Mouse (Mus musculus): ENCODE data around the gene H1f0. TPM values are rescaled to one million over a fixed set of nuclear protein-coding genes. Genes with fewer than 3 reads are reported as not detected.

H1f0 gene
- polyA plus RNA-seq (2016; fragmentation: Nextera tagmentation; extraction: Ambion mirVana), result 677 and 728 TPM in 2 replicates

DNA sequence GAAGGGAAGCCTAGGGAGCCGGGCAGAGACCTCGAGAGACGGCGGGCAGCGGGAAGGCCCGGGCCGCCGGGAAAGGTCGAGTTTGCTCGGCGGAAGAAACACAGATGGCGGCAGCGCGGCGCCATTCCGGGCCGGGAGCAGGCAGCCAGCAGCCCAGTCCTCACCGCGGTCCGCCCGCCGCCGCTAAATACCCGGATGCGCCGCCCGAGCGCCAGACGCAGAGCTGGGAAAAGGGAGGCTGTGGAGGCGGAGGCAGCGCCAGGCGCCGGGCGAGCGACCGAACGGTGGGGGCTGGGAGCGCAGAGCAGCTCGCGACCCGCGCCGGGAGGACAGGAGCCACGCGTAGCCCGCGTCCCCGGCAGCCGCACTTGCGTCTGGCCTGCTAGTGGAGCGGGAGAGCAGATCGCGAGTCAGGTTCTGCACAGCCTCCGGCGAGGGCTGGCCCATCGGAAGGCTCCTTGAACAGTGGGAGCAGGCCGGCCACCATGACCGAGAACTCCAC lies at the start of gene H1f0:
Gene H1f0, plus strand, starts transcription at position 214 of the 502 bp plus-strand sequence.
- Histone ChIP-seq H3K27ac (peak within 1 kb of the TSS; percentile 99), H3K9me3 (no peaks in the 10 kb centered on the region), H3K4me1 (replicated peaks) (peaks cover 37% of the 10 kb centered on the region), H3K4me2 (peak within 1 kb of the TSS; percentile 73), H3K9ac (replicated peaks) (peak within 1 kb of the TSS; percentile 100), H3K27me3 (no peaks in the 10 kb centered on the region; the same call in 1 of the 2 replicates), H3K36me3 (0 out of 2 replicates have a peak, but pooled peaks cover 3% of the 10 kb centered on the region), H3K4me3 (replicated peaks) (peak within 1 kb of the TSS; percentile 79)
- peak; percentile 63 for ATAC-seq (ENCODE audit: insufficient number of reproducible peaks, insufficient read depth, low FRiP score, low TSS enrichment, low read depth)
- WGBS, result 0% methylated on average over 58 of the region's 58 CpGs

- H3K27ac ChIP-seq, result peak overlapping the region; percentile 79
- no peaks in the 10 kb centered on the region for H3K27me3 ChIP-seq
- no peak overlapping the region; the same call in 1 of the 2 replicates for H3K9ac ChIP-seq (replicated peaks)
- H3K36me3 ChIP-seq, result peaks cover 4% of the 10 kb centered on the region; the same call in 1 of the 2 replicates
- peak; percentile 29; the same call in 1 of the 2 replicates for ATAC-seq (ENCODE audit: insufficient number of reproducible peaks, insufficient read depth, low FRiP score, low TSS enrichment, low read depth)
- H3K9me3 ChIP-seq, result no peaks in the 10 kb centered on the region
- WGBS, result 8% methylated on average over 4 of the region's 4 CpGs
- H3K4me2 ChIP-seq, result peak overlapping the region; percentile 18
- H3K4me1 ChIP-seq (replicated peaks), result peaks cover 44% of the 10 kb centered on the region
- no peak overlapping the region for H3K4me3 ChIP-seq (replicated peaks)
Measured at GRCm38 (mm10) chr15:78978875-78979274, 49.4 kb upstream of the H1f0 start.

DNA sequence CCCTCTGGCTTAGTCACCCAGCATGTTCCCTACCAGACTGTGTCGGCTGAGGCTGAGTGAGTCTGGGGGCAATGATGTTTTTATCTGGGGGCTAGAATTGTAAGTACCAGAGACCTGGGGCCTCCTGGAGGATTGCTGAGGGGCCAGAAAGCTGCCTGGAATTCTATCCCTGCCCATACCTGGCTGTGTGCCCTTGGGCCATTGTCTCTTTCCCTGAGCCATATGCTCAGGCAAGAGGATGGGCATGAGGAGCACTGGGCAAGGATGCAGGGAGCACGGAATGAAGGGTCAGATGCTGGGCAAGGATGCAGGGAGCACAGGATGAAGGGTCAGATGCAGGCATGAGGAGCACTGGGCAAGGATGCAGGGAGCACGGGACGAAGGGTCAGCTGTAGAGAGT lies 48.2 kb upstream of the H1f0 start:
- H3K4me2 ChIP-seq, result no peak overlapping the region
- ATAC-seq (ENCODE audit: insufficient number of reproducible peaks, insufficient read depth, low FRiP score, low TSS enrichment, low read depth), result no peak
- H3K9me3 ChIP-seq, result no peaks in the 10 kb centered on the region
- no peak overlapping the region for H3K27ac ChIP-seq
- H3K27me3 ChIP-seq, result no peaks in the 10 kb centered on the region
- 94% methylated on average over 4 of the region's 4 CpGs for WGBS
- H3K9ac ChIP-seq (replicated peaks), result no peak overlapping the region
- H3K36me3 ChIP-seq, result no peaks in the 10 kb centered on the region
- H3K4me3 ChIP-seq (replicated peaks), result no peak overlapping the region
- H3K4me1 ChIP-seq (replicated peaks), result peaks cover 56% of the 10 kb centered on the region

- peak; percentile 85 for ATAC-seq (ENCODE audit: insufficient number of reproducible peaks, insufficient read depth, low FRiP score, low TSS enrichment, low read depth)
- peaks cover 6% of the 10 kb centered on the region for H3K36me3 ChIP-seq
- H3K9ac ChIP-seq (replicated peaks), result peak overlapping the region; percentile 88
- 0% methylated on average over 66 of the region's 67 CpGs for WGBS
- peak overlapping the region; percentile 94 for H3K4me2 ChIP-seq
- no peaks in the 10 kb centered on the region for H3K27me3 ChIP-seq
- no peaks in the 10 kb centered on the region for H3K9me3 ChIP-seq
- peak overlapping the region; percentile 94 for H3K27ac ChIP-seq
- H3K4me1 ChIP-seq (replicated peaks), result peaks cover 64% of the 10 kb centered on the region
- H3K4me3 ChIP-seq (replicated peaks), result peak overlapping the region; percentile 89
Measured at GRCm38 (mm10) chr15:78982658-78983435, 45.4 kb upstream of the H1f0 start.

- peak overlapping the region; percentile 88 for H3K9ac ChIP-seq (replicated peaks)
- H3K4me1 ChIP-seq (replicated peaks), result peaks cover 59% of the 10 kb centered on the region
- peak; percentile 55 for ATAC-seq (ENCODE audit: insufficient number of reproducible peaks, insufficient read depth, low FRiP score, low TSS enrichment, low read depth)
- no peaks in the 10 kb centered on the region for H3K9me3 ChIP-seq
- no peaks in the 10 kb centered on the region for H3K27me3 ChIP-seq
- H3K4me2 ChIP-seq, result peak overlapping the region; percentile 94
- H3K4me3 ChIP-seq (replicated peaks), result peak overlapping the region; percentile 89
- H3K27ac ChIP-seq, result peak overlapping the region; percentile 94
- under 1% methylated on average over 21 of the region's 21 CpGs for WGBS
- H3K36me3 ChIP-seq, result peaks cover 14% of the 10 kb centered on the region
Measured at GRCm38 (mm10) chr15:78983436-78984285, 44.6 kb upstream of the H1f0 start.

- Histone ChIP-seq H3K4me2 (peak overlapping the region; percentile 94), H3K36me3 (peaks cover 21% of the 10 kb centered on the region), H3K27ac (peak overlapping the region; percentile 94), H3K9ac (replicated peaks) (peak overlapping the region; percentile 88), H3K4me3 (replicated peaks) (peak overlapping the region; percentile 89), H3K27me3 (no peaks in the 10 kb centered on the region), H3K9me3 (no peaks in the 10 kb centered on the region), H3K4me1 (replicated peaks) (peaks cover 54% of the 10 kb centered on the region)
- 31% methylated on average over 5 of the region's 5 CpGs for WGBS
- ATAC-seq (ENCODE audit: insufficient number of reproducible peaks, insufficient read depth, low FRiP score, low TSS enrichment, low read depth), result no peak
Measured at GRCm38 (mm10) chr15:78984286-78984778, 43.9 kb upstream of the H1f0 start.

- H3K4me2 ChIP-seq, result no peak overlapping the region
- no peak for ATAC-seq (ENCODE audit: insufficient number of reproducible peaks, insufficient read depth, low FRiP score, low TSS enrichment, low read depth)
- 66% methylated on average over 11 of the region's 11 CpGs for WGBS
- no peaks in the 10 kb centered on the region for H3K9me3 ChIP-seq
- H3K36me3 ChIP-seq, result peaks cover 45% of the 10 kb centered on the region
- H3K4me1 ChIP-seq (replicated peaks), result peaks cover 44% of the 10 kb centered on the region
- no peak overlapping the region for H3K9ac ChIP-seq (replicated peaks)
- no peaks in the 10 kb centered on the region for H3K27me3 ChIP-seq
- no peak overlapping the region for H3K4me3 ChIP-seq (replicated peaks)
- no peak overlapping the region for H3K27ac ChIP-seq
Measured at GRCm38 (mm10) chr15:78986536-78987220, 41.6 kb upstream of the H1f0 start.

GRCm38 (mm10) chr15:78988499-78988971 lies 39.7 kb upstream of the H1f0 start:
- H3K9me3 ChIP-seq, result no peaks in the 10 kb centered on the region
- WGBS, result 86% methylated on average over 14 of the region's 14 CpGs
- H3K4me2 ChIP-seq, result no peak overlapping the region
- ATAC-seq (ENCODE audit: insufficient number of reproducible peaks, insufficient read depth, low FRiP score, low TSS enrichment, low read depth), result no peak
- no peak overlapping the region for H3K4me3 ChIP-seq (replicated peaks)
- no peaks in the 10 kb centered on the region for H3K27me3 ChIP-seq
- H3K4me1 ChIP-seq (replicated peaks), result peaks cover 33% of the 10 kb centered on the region
- 0 out of 2 replicates have a peak overlapping the region, but pooled peaks have one; percentile 27 for H3K9ac ChIP-seq (replicated peaks)
- H3K27ac ChIP-seq, result no peak overlapping the region
- H3K36me3 ChIP-seq, result peaks cover 63% of the 10 kb centered on the region

GRCm38 (mm10) chr15:78989152-78990092 lies 38.8 kb upstream of the H1f0 start:
- Histone ChIP-seq H3K36me3 (peaks cover 72% of the 10 kb centered on the region), H3K4me3 (replicated peaks) (no peak overlapping the region), H3K4me1 (replicated peaks) (peaks cover 24% of the 10 kb centered on the region), H3K27me3 (no peaks in the 10 kb centered on the region), H3K9ac (replicated peaks) (0 out of 2 replicates have a peak overlapping the region, but pooled peaks have one; percentile 31), H3K9me3 (no peaks in the 10 kb centered on the region), H3K27ac (no peak overlapping the region), H3K4me2 (no peak overlapping the region)
- ATAC-seq (ENCODE audit: insufficient number of reproducible peaks, insufficient read depth, low FRiP score, low TSS enrichment, low read depth), result no peak
- WGBS, result 88% methylated on average over 14 of the region's 14 CpGs

GRCm38 (mm10) chr15:78990093-78990463 lies 38.2 kb upstream of the H1f0 start:
- ATAC-seq (ENCODE audit: insufficient number of reproducible peaks, insufficient read depth, low FRiP score, low TSS enrichment, low read depth), result no peak
- no peak overlapping the region for H3K4me3 ChIP-seq (replicated peaks)
- H3K9me3 ChIP-seq, result no peaks in the 10 kb centered on the region
- peaks cover 79% of the 10 kb centered on the region for H3K36me3 ChIP-seq
- H3K4me2 ChIP-seq, result no peak overlapping the region
- peaks cover 18% of the 10 kb centered on the region for H3K4me1 ChIP-seq (replicated peaks)
- no peak overlapping the region for H3K27ac ChIP-seq
- 95% methylated on average over 9 of the region's 9 CpGs for whole genome bisulfite sequencing
- H3K9ac ChIP-seq (replicated peaks), result no peak overlapping the region
- H3K27me3 ChIP-seq, result no peaks in the 10 kb centered on the region
